Mouse (Mus musculus) layer of hippocampus, adult 11-12 months (tissue): ENCODE measurements around the gene Ace.

Experiments
- DNase-seq: peaks from one replicate; pipeline ENCODE4 v3.0.0; 2022; ENCODE audit warnings: low spot score

Gene Ace

DNA sequence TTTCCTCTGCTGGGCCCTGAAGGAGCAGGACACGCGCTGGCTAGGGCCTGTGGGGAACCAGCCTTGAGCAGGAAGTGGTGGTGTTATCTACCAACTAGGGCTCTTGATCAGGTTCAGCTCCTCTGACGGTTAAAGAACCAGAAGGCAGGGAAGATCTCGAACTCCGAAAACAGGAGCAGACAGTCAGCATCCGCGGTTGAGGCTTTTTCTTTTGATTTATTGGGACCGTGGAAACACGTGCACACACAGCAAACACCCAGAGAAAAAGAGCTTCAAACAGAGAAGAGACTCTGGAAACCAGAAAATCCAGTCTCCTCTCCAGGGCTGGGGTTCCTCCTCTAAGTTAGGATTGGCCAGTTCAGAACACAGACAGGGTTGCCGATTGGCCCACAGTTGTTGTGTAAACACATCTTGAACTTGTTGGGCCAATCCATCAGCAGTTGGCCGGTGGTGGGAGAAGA, 21.0 kb upstream of the Ace start:
- no peak for DNase-seq

- no peak for DNase-seq
Observed at GRCm38 (mm10) chr11:105948255-105948654, 19.5 kb upstream of the Ace start.

DNA sequence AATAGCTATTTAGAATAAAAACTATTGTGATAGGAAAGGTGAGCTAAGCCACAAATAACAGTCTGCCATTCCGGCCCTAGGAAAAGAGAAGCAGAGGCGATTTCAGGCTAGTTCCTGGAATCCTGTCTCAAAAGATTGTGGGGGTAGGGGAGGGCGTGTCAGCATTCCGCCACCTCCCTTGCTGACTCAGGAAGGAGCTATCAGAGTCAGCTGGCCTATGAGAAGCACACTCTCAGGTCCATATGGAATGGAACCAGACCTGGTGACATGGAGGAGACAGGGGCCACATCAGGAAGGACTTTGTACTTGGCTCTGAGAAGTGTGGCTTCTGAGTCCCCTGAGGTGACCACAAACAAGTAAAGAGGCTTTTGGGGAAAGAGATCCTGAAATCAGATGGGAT, 17.2 kb upstream of the Ace start:
- no peak for DNase-seq

- no peak for DNase-seq
Observed at GRCm38 (mm10) chr11:105951601-105952044, 16.1 kb upstream of the Ace start.

DNA sequence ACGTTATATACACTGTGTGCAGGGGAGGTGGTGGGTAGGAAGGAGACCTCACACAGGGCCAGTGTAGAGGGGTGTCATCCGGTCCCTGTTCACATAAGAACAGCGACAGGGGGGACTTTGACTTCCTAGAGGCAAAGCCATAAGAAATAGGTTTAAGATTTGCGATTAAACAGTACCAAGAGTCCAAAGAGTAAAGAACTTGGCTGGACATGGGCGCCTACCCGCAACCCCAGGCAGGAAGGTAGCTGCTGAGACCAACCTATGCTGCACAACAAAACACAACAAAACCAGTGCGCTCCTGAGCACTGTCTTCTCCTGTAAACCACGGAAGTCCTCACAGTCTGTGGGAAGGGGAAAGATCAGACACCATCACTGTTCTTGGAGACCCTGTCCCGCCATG, 15.6 kb upstream of the Ace start:
- DNase-seq: no peak

- no peak for DNase-seq
Observed at GRCm38 (mm10) chr11:105952911-105953386, 14.8 kb upstream of the Ace start, which contains the start of gene Cyb561. TSS of gene Cyb561 (minus strand) at chr11:105953336.

GRCm38 (mm10) chr11:105953402-105953801, 14.3 kb upstream of the Ace start:
- no peak for DNase-seq

DNA sequence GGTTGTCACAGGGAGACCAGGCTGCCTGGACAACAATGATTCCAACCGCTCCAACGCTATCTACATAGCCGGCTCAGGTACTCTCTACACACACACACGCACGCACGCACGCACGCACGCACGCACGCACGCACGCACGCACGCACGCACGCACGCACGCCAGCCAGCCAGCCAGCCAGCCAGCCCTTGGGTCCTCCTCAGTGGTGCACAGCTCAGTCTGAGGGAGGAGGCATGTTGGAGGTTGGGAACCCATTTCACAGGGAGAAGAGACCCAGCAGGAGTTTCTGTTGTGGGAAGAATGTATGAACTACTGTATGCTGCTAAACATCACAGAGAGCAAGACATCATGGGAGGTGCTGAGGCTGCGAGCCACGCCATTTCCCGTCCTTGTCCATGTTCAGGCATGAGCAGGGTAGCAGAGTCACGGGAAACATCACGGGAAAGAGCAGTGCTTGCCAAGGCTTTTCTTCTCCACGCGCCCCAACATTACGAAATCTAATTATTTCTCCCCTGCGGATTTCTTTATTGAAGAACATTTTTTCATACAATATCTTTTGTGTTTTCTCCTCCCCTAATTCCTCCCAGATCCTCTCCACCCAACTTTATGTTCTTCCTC, 11.8 kb upstream of the Ace start:
- DNase-seq: no peak

GRCm38 (mm10) chr11:105957501-105957900, 10.2 kb upstream of the Ace start:
- DNase-seq: no peak

DNA sequence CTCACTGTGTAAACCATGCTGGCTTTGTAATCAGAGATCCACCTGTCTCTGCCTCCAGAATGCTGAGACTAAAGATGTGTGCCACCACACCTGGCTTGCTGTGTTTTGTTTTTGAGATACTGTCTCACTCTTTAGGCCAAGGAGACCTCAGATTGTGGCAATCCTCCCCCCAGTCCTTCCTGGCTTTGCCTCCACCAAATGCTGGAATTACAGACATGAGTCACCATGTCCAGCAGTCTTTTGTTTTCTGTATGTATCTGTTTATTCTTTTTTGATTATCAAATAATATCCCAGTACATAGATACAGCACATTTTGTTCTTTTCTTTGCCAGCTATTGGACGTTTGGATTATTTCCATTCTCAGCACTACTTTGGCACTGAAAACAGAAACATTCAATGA, 9.2 kb upstream of the Ace start:
- no peak for DNase-seq

GRCm38 (mm10) chr11:105959355-105959754, 8.4 kb upstream of the Ace start:
- DNase-seq: peak; percentile 39

GRCm38 (mm10) chr11:105964691-105965090, 3.1 kb upstream of the Ace start:
- DNase-seq: no peak

- no peak for DNase-seq
Observed at GRCm38 (mm10) chr11:105966288-105966687, 1.5 kb upstream of the Ace start.

DNA sequence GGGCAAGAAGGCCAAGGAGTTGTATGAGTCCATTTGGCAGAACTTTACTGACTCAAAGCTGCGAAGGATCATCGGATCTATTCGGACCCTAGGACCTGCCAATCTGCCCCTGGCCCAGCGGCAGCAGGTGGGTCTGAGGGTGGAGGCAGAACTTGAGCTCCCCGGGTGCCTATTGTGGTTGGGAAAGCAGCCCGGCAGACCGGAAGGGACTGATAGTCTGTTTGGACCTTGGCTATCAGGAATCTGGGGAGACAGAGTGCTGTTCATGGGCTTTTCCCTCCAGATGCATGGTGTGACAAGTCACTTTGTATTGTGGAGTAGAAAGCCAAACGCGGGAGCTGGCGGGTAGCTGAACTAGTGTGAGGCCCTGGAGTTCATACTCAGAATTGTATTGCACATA, 1.2 kb downstream of the Ace start:
- no peak for DNase-seq

GRCm38 (mm10) chr11:105969516-105969915, 1.8 kb downstream of the Ace start:
- no peak for DNase-seq

DNA sequence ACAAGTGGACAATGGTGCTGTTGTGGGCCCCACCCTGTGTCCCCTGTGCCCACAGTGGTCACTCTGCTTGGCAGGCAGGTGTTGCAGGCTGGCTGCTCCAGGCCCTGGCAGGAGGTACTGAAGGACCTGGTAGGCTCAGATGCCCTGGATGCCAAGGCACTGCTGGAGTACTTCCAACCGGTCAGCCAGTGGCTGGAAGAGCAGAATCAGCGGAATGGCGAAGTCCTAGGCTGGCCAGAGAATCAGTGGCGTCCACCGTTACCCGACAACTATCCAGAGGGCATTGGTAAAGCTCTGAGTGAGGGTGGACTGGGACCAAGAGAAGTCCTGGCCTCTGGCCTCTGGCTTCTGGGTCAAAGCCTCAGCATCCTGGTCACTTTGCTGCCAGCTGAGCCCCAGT, 6.8 kb downstream of the Ace start:
- no peak for DNase-seq

- DNase-seq: no peak
Observed at GRCm38 (mm10) chr11:105975050-105975449, 7.3 kb downstream of the Ace start.

DNA sequence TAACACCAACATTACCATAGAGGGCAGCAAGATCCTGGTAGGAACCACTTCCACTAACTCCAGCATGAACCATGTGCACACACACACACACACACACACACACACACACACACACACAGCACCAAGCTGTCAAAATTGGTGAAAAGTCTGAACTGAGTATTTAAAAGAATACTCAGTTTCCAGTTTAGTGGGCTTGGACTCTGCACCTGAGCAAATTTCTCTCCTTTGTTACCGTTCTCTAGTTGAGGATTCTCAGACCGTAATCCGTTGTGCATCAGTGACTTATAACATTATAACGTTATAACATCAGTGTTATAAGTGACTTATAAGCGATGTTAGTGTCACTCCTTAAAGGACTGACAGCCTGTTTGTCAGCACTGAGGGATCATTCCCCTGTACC, 7.9 kb downstream of the Ace start:
- no peak for DNase-seq

DNA sequence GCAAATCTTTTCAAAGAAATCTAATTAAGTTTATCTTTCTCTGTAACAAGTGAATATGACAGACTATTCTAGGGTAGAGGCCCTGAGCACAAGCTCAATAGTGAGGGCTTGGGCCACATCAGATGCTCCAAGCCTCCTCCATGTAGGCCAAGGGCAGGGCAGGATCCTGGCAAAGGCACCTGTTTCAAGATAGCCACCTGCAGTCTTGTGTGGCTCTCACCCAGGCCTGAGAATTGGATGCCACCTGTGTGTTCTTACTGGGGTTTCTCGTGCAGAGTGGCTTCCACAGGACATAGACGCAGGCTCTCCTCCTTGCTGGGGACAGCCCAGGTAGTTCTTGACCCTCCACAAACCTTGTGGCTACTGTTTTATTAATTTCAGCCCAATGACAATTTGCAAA, 10.5 kb downstream of the Ace start:
- no peak for DNase-seq

- no peak for DNase-seq
Observed at GRCm38 (mm10) chr11:105978634-105979033, 10.9 kb downstream of the Ace start.

GRCm38 (mm10) chr11:105984452-105984851, 16.7 kb downstream of the Ace start:
- DNase-seq: no peak

DNA sequence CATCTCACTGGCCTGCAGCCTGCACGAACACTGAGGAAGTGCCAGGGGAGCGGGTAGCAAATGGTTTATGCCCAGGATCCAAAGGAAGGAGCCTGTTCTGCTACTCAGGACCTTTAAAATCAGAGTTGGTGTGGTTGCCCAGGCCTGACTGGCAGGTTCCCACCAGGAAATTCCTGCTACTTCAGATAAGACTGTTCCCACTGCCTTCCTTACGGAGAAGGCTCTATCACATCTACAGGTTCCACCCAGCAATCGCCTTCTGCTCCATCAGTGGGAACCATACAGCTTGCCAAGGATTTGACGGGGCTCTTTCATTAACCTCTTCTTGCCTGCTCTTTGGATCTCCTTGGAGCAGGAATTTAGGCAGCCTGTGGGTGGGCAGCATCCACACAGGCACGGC, 19.7 kb downstream of the Ace start:
- DNase-seq: no peak

GRCm38 (mm10) chr11:105989446-105989845, 21.7 kb downstream of the Ace start:
- no peak for DNase-seq

- no peak for DNase-seq
Observed at GRCm38 (mm10) chr11:105990231-105990630, 22.5 kb downstream of the Ace start.
